Mouse (Mus musculus) liver, adult 2 months (tissue): ENCODE data around the gene Gm17728.
"Not testable (repeated sequence)": the region's sequence is repeated elsewhere in the genome, so short reads cannot be mapped to it uniquely, and the experiment has no call there.

ENCODE experiments used
- CTCF ChIP-seq: fragments of 200-500 bp; IDR thresholded peaks from 2 replicates; pipeline ENCODE4 v1.5.1; 2011; ENCODE audit warnings: low read depth, low read length, control low read depth
- POLR2A ChIP-seq: fragments of 200-500 bp; IDR thresholded peaks from 2 replicates; pipeline ENCODE4 v1.6.1; 2011; ENCODE audit warnings: low read length, control low read depth; ENCODE audit not compliant: insufficient read depth; ENCODE audit errors: extremely low read depth

GRCm38 (mm10) chr17:9421760-9422159 is at the start of gene Gm17728:
- TF ChIP-seq CTCF, POLR2A: not testable (repeated sequence)
